Mouse (Mus musculus) hindbrain, embryonic 11.5 days (tissue): ENCODE data around the gene Ablim1. TPM values are rescaled to one million over a fixed set of nuclear protein-coding genes. Genes with fewer than 3 reads are reported as not detected.
A peak's percentile ranks its signal among the peaks of the same experiment; 100 is the strongest.

Experiments
- ATAC-seq: fragments of 200-750 bp; cut with Nextera tagmentation; 2 replicates; pipeline ENCODE4 v1.8.0; 2017; ENCODE audit warnings: mild to moderate bottlenecking, moderate TSS enrichment, moderate library complexity; ENCODE audit not compliant: low FRiP score
- DNase-seq: peaks from one replicate; pipeline ENCODE4 v3.0.0-alpha.2; 2015; ENCODE audit warnings: low spot score
- H3K27ac ChIP-seq: fragments of 300-500 bp; sonication (generic); 2 replicates; pipeline ENCODE4 v1.5.1; 2014; ENCODE audit warnings: mild to moderate bottlenecking, low read depth, low read length
- H3K27me3 ChIP-seq: fragments of 300-500 bp; sonication (generic); 2 replicates; pipeline ENCODE4 v1.6.1; 2014; ENCODE audit warnings: mild to moderate bottlenecking, low read length, moderate library complexity, mixed read lengths; ENCODE audit not compliant: control insufficient read depth, insufficient read depth
- H3K36me3 ChIP-seq: fragments of 300-500 bp; sonication (generic); 2 replicates; pipeline ENCODE4 v1.6.1; 2014; ENCODE audit warnings: mild to moderate bottlenecking, low read length, moderate library complexity, mixed read lengths; ENCODE audit not compliant: control insufficient read depth, insufficient read depth
- H3K4me1 ChIP-seq: fragments of 300-500 bp; sonication (generic); replicated peaks from 2 replicates; pipeline ENCODE4 v1.6.1; 2014; ENCODE audit warnings: low read length, mixed read lengths; ENCODE audit not compliant: control insufficient read depth, insufficient read depth
- H3K4me2 ChIP-seq: fragments of 300-500 bp; sonication (generic); replicated peaks from 2 replicates; pipeline ENCODE4 v1.6.1; 2014; ENCODE audit warnings: mild to moderate bottlenecking, low read depth, low read length
- H3K4me3 ChIP-seq: fragments of 300-500 bp; sonication (generic); 2 replicates; pipeline ENCODE4 v1.5.1; 2014; ENCODE audit warnings: low read depth, low read length
- H3K9ac ChIP-seq: fragments of 300-500 bp; sonication (generic); 2 replicates; pipeline ENCODE4 v1.6.1; 2014; ENCODE audit warnings: low read depth, low read length
- H3K9me3 ChIP-seq: fragments of 300-500 bp; sonication (generic); 2 replicates; pipeline ENCODE4 v1.6.1; 2016; ENCODE audit warnings: low read length; ENCODE audit not compliant: control insufficient read depth
- WGBS: fragments of 180-500 bp; shearing (Covaris S2); extraction: QIAGEN DNeasy Blood & Tissue Kit; methylation state at CpG from one replicate; pipeline ENCODE4 v1.1.7; 2014; 5-methylcytosine and 5-hydroxymethylcytosine counted together
- polyA plus RNA-seq: library from polyadenylated mRNA; unstranded; fragments of >200 nt; fragmentation: Nextera tagmentation; extraction: Ambion mirVana; gene quantifications from 2 replicates; pipeline ENCODE4 v1.2.1, GENCODE M21; 2014

Ablim1 gene
- polyA plus RNA-seq, 1 experiment from 2014 or later = 18.6 TPM

DNA sequence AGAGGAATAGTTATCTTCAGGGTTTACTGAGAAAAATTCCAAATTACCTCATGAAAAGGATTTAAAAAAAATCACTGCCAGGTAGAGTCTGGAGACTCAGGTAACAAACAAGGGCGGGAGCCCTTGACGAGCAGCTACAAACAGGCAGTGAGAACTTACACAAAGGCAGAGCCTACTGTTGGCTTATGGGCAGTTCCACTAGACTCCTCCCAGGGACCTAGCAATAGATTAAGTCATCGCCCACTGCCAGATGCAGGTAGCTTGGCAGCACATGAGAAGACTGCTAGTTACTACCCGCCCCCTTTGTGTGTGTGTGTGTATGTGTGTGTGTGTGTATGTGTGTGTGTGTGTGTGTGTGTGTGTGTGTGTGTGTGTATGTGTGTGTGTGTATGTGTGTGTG lies 193.7 kb downstream of the Ablim1 start:
- WGBS = 81% methylated on average over 4 of the region's 4 CpGs
- Histone ChIP-seq H3K36me3 (no peaks in the 10 kb centered on the region), H3K9me3 (no peaks in the 10 kb centered on the region), H3K4me1 (peaks cover 6% of the 10 kb centered on the region; the same call in 1 of the 2 replicates), H3K9ac (no peak overlapping the region), H3K27ac (no peak overlapping the region), H3K27me3 (no peaks in the 10 kb centered on the region), H3K4me2 (no peak overlapping the region), H3K4me3 (no peak overlapping the region)
- no peak for ATAC-seq
- DNase-seq = no peak

- no peak overlapping the region for H3K4me3 ChIP-seq
- H3K36me3 ChIP-seq = no peaks in the 10 kb centered on the region
- H3K4me2 ChIP-seq = no peak overlapping the region
- peaks cover 6% of the 10 kb centered on the region; the same call in 1 of the 2 replicates for H3K4me1 ChIP-seq
- no peaks in the 10 kb centered on the region for H3K9me3 ChIP-seq
- ATAC-seq = no peak
- H3K27ac ChIP-seq = no peak overlapping the region
- DNase-seq = no peak
- 86% methylated on average over 3 of the region's 3 CpGs for WGBS
- no peak overlapping the region for H3K9ac ChIP-seq
- no peaks in the 10 kb centered on the region for H3K27me3 ChIP-seq
Measured at GRCm38 (mm10) chr19:57119661-57120060, 195.1 kb downstream of the Ablim1 start.

DNA sequence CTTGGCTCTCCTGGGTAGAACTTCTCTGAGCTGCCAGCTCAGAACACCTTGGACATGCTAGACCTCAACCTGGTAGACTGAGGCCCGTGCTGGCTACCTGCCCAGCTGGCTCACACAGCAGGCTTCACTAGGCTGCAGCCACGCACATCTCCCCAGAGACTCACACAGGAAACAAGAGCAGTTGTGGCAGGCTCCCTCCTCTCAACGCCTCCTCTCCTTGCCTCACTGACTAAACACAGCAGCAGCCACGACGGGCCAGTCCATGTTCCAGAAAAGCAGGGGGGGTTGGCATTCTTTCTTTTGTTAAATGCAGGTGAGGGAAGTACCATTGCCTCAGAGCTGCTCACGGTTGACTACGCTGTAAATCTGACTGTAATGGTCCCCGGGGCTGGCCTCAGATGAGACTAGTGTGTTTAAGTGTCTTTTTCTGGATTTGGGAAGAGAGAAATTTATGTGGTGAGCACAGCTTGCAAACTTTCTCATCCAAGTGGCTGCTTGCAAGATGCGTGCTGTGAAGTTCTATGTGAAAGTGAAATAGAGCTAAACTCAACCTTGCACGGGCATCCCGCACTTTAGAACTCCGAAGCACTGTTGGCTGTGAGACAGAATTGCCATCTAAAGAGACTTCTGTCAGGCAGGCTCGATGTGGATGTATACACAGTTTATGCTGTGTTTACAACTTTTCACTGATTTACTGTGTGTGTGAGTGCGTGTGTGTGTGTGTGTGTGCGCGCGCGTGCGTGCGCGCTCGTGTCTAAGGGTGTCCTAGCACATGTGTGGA lies 195.7 kb downstream of the Ablim1 start:
- H3K9me3 ChIP-seq = no peaks in the 10 kb centered on the region
- WGBS = 48% methylated on average over 22 of the region's 22 CpGs
- peak overlapping the region; percentile 25 for H3K4me3 ChIP-seq
- peak overlapping the region; percentile 49 for H3K27ac ChIP-seq
- peaks cover 6% of the 10 kb centered on the region; the same call in 1 of the 2 replicates for H3K4me1 ChIP-seq
- DNase-seq (peak; percentile 73), ATAC-seq (peak; percentile 59)
- no peaks in the 10 kb centered on the region for H3K27me3 ChIP-seq
- peak overlapping the region; percentile 43 for H3K4me2 ChIP-seq
- no peaks in the 10 kb centered on the region for H3K36me3 ChIP-seq
- H3K9ac ChIP-seq = peak overlapping the region; percentile 31

GRCm38 (mm10) chr19:57117751-57118150 lies 197.0 kb downstream of the Ablim1 start:
- Histone ChIP-seq H3K4me1 (peaks cover 6% of the 10 kb centered on the region; the same call in 1 of the 2 replicates), H3K9ac (no peak overlapping the region), H3K9me3 (no peaks in the 10 kb centered on the region), H3K4me2 (no peak overlapping the region), H3K36me3 (no peaks in the 10 kb centered on the region), H3K27ac (no peak overlapping the region), H3K27me3 (no peaks in the 10 kb centered on the region), H3K4me3 (no peak overlapping the region)
- no peak for DNase-seq
- 32% methylated on average over 6 of the region's 6 CpGs for WGBS
- ATAC-seq = no peak

DNA sequence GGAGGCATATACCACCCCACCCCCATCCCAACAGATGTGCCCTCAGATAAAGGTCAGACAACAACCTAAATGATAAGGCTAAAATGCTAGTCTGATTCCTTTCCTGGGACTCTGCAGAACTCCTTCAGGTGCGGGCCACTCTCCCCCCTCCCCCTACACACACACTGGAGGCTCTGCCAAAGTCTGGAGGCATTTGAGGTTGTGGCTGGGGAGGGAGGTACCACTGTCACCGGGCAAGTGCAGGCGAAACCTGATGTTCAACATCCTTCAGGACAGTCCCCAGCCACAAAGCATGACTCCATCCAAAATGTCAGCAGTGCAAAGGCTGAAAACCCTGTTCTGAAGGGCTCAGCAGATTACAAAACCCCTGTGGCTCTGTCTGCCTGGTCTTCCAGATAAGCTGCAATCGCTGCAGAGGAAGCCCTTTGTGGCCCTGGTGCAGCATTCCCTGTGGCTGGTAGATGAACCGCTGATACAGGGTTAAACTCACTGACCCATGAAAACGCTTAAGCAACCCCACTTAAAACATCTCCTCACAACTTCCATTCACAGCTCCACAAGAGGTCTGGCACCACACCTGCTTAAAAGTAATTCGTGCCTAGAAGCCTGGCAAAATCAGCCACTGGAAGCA lies 197.7 kb downstream of the Ablim1 start:
- H3K27me3 ChIP-seq = no peaks in the 10 kb centered on the region
- 4% methylated on average over 7 of the region's 7 CpGs for WGBS
- H3K4me2 ChIP-seq = peak overlapping the region; percentile 28
- DNase-seq = peak; percentile 35
- no peaks in the 10 kb centered on the region for H3K9me3 ChIP-seq
- peaks cover 6% of the 10 kb centered on the region; the same call in 1 of the 2 replicates for H3K4me1 ChIP-seq
- H3K9ac ChIP-seq = no peak overlapping the region
- no peak overlapping the region; the same call in 1 of the 2 replicates for H3K27ac ChIP-seq
- no peak overlapping the region for H3K4me3 ChIP-seq
- no peaks in the 10 kb centered on the region for H3K36me3 ChIP-seq
- no peak for ATAC-seq

- no peak for ATAC-seq
- H3K27me3 ChIP-seq = no peaks in the 10 kb centered on the region
- WGBS = 53% methylated on average over 5 of the region's 5 CpGs
- H3K9me3 ChIP-seq = no peaks in the 10 kb centered on the region
- H3K4me3 ChIP-seq = no peak overlapping the region
- no peak overlapping the region for H3K4me2 ChIP-seq
- H3K27ac ChIP-seq = no peak overlapping the region
- H3K4me1 ChIP-seq = peaks cover 6% of the 10 kb centered on the region; the same call in 1 of the 2 replicates
- H3K36me3 ChIP-seq = no peaks in the 10 kb centered on the region
- DNase-seq = no peak
- H3K9ac ChIP-seq = no peak overlapping the region
Measured at GRCm38 (mm10) chr19:57115670-57116069, 199.0 kb downstream of the Ablim1 start.

DNA sequence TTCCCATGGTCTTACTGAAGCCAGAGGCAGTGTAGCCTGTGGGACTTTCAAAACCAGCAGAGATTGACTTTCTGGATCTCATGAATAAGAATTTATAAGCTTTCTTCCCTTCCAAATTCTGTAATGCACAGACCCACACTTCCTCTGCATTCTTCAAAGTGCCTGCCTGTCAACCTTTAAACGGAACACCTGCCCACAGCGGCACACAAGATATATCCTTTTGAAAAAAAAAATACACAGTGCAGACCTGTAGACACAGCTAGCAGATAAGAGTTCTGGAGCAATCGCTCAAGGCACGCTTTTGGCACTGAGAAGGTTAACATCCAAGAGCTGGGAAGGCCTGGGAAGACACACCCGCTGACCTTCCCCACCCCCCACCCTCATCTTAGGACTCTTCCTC lies 199.8 kb downstream of the Ablim1 start:
- Histone ChIP-seq H3K4me2 (no peak overlapping the region), H3K4me3 (no peak overlapping the region), H3K9ac (no peak overlapping the region), H3K36me3 (no peaks in the 10 kb centered on the region), H3K4me1 (peaks cover 6% of the 10 kb centered on the region; the same call in 1 of the 2 replicates), H3K27me3 (no peaks in the 10 kb centered on the region), H3K27ac (no peak overlapping the region), H3K9me3 (no peaks in the 10 kb centered on the region)
- no peak for ATAC-seq
- DNase-seq = no peak
- 72% methylated on average over 5 of the region's 5 CpGs for WGBS

DNA sequence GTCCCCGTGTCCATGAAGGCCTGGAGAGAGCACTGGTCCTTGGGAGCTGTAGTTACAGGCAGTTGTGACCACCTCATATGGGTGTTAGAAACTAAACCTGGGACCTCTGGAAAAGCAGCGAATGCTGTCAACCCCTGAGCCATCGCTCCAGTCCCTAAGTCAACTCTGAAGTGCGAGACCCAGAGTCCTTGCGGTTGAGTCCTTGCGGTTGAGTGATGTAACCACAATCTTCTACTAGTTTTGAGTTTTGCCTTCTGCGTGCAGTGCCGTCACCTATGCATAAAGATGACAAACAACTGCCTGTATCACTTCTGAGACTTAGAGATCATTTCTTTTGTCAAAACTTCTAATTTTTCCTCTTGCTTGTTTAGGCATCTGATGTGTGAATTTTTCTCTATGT lies 200.7 kb downstream of the Ablim1 start:
- Histone ChIP-seq H3K4me1 (peaks cover 6% of the 10 kb centered on the region; the same call in 1 of the 2 replicates), H3K27ac (no peak overlapping the region), H3K9ac (no peak overlapping the region), H3K27me3 (no peaks in the 10 kb centered on the region), H3K9me3 (no peaks in the 10 kb centered on the region), H3K36me3 (no peaks in the 10 kb centered on the region), H3K4me3 (no peak overlapping the region), H3K4me2 (no peak overlapping the region)
- no peak for DNase-seq
- WGBS = 97% methylated on average over 8 of the region's 8 CpGs
- ATAC-seq = no peak
